Mouse (Mus musculus) kidney, embryonic 16.5 days (tissue): ENCODE data around the gene Luc7l2. TPM values are rescaled to one million over a fixed set of nuclear protein-coding genes. Genes with fewer than 3 reads are reported as not detected.

Source experiments
- ATAC-seq: fragments of 200-750 bp; cut with Nextera tagmentation; 2 replicates; pipeline ENCODE4 v1.8.0; 2017; ENCODE audit warnings: moderate TSS enrichment; ENCODE audit not compliant: low FRiP score, low TSS enrichment
- H3K27ac ChIP-seq: fragments of 300-500 bp; sonication (generic); 2 replicates; pipeline ENCODE4 v1.5.1; 2014; ENCODE audit warnings: low read length
- H3K27me3 ChIP-seq: fragments of 300-500 bp; sonication (generic); 2 replicates; pipeline ENCODE4 v1.6.1; 2014; ENCODE audit warnings: low read length, control low read depth, mixed read lengths; ENCODE audit not compliant: insufficient read depth
- H3K36me3 ChIP-seq: fragments of 300-500 bp; sonication (generic); 2 replicates; pipeline ENCODE4 v1.6.1; 2014; ENCODE audit warnings: low read length, control low read depth, mixed read lengths; ENCODE audit not compliant: insufficient read depth
- H3K4me1 ChIP-seq: fragments of 300-500 bp; sonication (generic); 2 replicates; pipeline ENCODE4 v1.6.1; 2014; ENCODE audit warnings: low read length, control low read depth, mixed read lengths; ENCODE audit not compliant: insufficient read depth
- H3K4me2 ChIP-seq: fragments of 300-500 bp; sonication (generic); replicated peaks from 2 replicates; pipeline ENCODE4 v1.6.1; 2014; ENCODE audit warnings: low read depth, low read length
- H3K4me3 ChIP-seq: fragments of 300-500 bp; sonication (generic); 2 replicates; pipeline ENCODE4 v1.5.1; 2014; ENCODE audit warnings: mild to moderate bottlenecking, low read length
- H3K9ac ChIP-seq: fragments of 300-500 bp; sonication (generic); replicated peaks from 2 replicates; pipeline ENCODE4 v1.6.1; 2014; ENCODE audit warnings: low read length
- H3K9me3 ChIP-seq: fragments of 300-500 bp; sonication (generic); 2 replicates; pipeline ENCODE4 v1.6.1; 2016; ENCODE audit warnings: low read length, control low read depth
- WGBS: fragments of 180-500 bp; shearing (Covaris S2); extraction: QIAGEN DNeasy Blood & Tissue Kit; methylation state at CpG from one replicate; pipeline ENCODE4 v1.1.7; 2014; 5-methylcytosine and 5-hydroxymethylcytosine counted together
- polyA plus RNA-seq: library from polyadenylated mRNA; unstranded; fragments of >200 nt; fragmentation: Nextera tagmentation; extraction: Ambion mirVana; gene quantifications from 2 replicates; pipeline ENCODE4 v1.2.1, GENCODE M21; 2015

The Luc7l2 gene
- polyA plus RNA-seq, 1 experiment from 2014 or later = 28.6 TPM

GRCm38 (mm10) chr6:38626086-38626485 lies 75.0 kb downstream of the Luc7l2 start:
- Histone ChIP-seq H3K27ac (no peak overlapping the region), H3K4me3 (no peak overlapping the region), H3K36me3 (0 out of 2 replicates have a peak, but pooled peaks cover 6% of the 10 kb centered on the region), H3K4me1 (no peaks in the 10 kb centered on the region), H3K27me3 (no peaks in the 10 kb centered on the region), H3K9me3 (no peaks in the 10 kb centered on the region), H3K4me2 (no peak overlapping the region), H3K9ac (no peak overlapping the region)
- WGBS = 98% methylated on average over 5 of the region's 5 CpGs
- ATAC-seq = no peak

DNA sequence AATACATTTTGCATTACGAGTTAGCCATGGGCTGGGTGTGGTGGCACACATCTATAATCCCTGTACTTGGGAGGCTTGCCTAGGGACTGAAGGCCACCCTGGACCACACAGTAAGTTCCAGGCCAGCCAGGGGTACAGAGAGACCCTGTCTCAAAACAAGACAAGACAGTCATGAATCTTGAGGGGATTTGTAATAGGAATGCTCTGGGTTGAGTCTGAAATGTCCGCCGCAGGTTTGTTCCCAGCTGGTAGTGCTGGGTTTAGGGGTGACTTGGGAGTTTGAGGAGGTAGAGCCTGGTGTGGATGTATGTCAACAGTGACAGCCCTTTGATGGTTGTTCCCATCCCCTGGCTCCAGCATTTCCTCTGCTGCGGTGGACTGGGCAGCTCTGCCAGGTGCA lies 75.9 kb downstream of the Luc7l2 start:
- no peak overlapping the region for H3K4me3 ChIP-seq
- H3K36me3 ChIP-seq = 0 out of 2 replicates have a peak, but pooled peaks cover 6% of the 10 kb centered on the region
- WGBS = 94% methylated on average over 4 of the region's 4 CpGs
- no peak overlapping the region for H3K4me2 ChIP-seq
- H3K4me1 ChIP-seq = no peaks in the 10 kb centered on the region
- H3K9me3 ChIP-seq = no peaks in the 10 kb centered on the region
- no peak overlapping the region for H3K27ac ChIP-seq
- ATAC-seq = no peak
- no peaks in the 10 kb centered on the region for H3K27me3 ChIP-seq
- H3K9ac ChIP-seq = no peak overlapping the region

DNA sequence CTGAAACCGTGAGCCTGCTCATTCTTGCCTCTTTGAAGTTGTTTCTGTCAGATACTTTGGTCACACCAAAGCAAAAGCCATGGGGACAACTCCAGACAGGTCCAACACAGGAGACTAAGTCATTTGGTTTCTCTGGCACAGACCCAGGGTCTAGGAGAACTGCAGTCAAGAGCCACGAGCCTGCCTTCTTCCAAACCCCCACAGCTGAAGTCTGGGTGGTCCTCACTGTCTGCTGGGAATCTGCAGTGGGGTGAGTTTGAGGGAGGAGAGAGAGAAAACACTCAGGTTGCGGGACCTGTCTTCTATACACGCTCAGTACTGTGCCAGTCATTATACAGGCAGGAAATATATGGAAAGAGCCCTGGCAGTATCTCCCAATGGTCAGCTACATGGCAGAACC lies 76.4 kb downstream of the Luc7l2 start:
- 0 out of 2 replicates have a peak, but pooled peaks cover 6% of the 10 kb centered on the region for H3K36me3 ChIP-seq
- H3K27me3 ChIP-seq = no peaks in the 10 kb centered on the region
- H3K9ac ChIP-seq = no peak overlapping the region
- no peak for ATAC-seq
- no peaks in the 10 kb centered on the region for H3K9me3 ChIP-seq
- no peaks in the 10 kb centered on the region for H3K4me1 ChIP-seq
- no peak overlapping the region for H3K4me3 ChIP-seq
- no peak overlapping the region for H3K27ac ChIP-seq
- no peak overlapping the region for H3K4me2 ChIP-seq
- 73% methylated on average over 4 of the region's 4 CpGs for WGBS

DNA sequence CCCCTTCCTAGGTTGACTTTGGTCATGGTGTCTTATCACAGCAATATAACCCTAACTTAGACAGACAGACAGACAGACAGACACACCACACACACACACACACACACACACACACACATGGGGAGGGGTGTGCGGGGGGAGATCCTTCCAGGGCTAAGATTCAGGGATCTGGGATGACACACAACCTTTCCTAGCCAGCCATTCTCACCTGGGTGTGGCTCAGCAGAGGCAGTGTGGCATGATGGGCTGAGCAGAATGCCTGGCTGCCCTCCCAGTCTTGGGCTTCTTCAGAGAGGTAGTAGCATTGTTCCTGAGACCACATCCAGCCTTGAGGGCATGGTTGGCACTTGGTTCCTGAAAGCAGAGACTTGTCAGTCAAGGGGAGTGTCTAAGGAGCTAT lies 78.4 kb downstream of the Luc7l2 start:
- ATAC-seq = no peak
- H3K36me3 ChIP-seq = 0 out of 2 replicates have a peak, but pooled peaks cover 6% of the 10 kb centered on the region
- no peak overlapping the region for H3K9ac ChIP-seq
- peaks cover 14% of the 10 kb centered on the region for H3K27me3 ChIP-seq
- no peaks in the 10 kb centered on the region for H3K9me3 ChIP-seq
- 95% methylated on average over 1 of the region's 1 CpGs for WGBS
- no peak overlapping the region for H3K4me2 ChIP-seq
- H3K27ac ChIP-seq = no peak overlapping the region
- H3K4me1 ChIP-seq = no peaks in the 10 kb centered on the region
- H3K4me3 ChIP-seq = no peak overlapping the region

- WGBS = 89% methylated on average over 2 of the region's 2 CpGs
- H3K27me3 ChIP-seq = peaks cover 38% of the 10 kb centered on the region
These were observed 81.7 kb downstream of the Luc7l2 start for GRCm38 (mm10) chr6:38632826-38633225.

DNA sequence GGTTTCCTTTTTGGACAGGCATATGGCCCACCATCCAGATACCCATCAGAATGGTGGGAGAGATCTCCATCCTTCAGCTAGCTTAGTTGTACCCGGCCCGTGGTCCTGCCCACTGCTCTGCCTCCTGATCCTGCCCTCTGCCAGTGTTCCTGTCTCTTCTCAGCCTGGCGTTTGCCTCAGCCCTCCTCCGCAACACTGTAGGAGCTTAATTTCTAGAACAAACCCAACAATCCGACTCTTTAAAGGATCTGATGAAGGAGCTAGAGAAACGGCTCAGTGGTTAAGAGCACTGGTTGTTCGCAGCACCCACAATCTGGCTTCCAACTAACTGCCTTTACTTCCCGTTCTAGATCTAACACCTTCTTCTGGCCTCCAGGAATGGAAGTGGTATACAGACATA lies 83.3 kb downstream of the Luc7l2 start:
- Histone ChIP-seq H3K27ac (no peak overlapping the region), H3K9ac (no peak overlapping the region), H3K4me2 (no peak overlapping the region), H3K36me3 (no peaks in the 10 kb centered on the region), H3K4me3 (no peak overlapping the region), H3K27me3 (peaks cover 51% of the 10 kb centered on the region), H3K9me3 (no peaks in the 10 kb centered on the region), H3K4me1 (peaks cover 18% of the 10 kb centered on the region)
- 77% methylated on average over 8 of the region's 8 CpGs for WGBS
- no peak for ATAC-seq

More at GRCm38 (mm10) chr6:38632826-38633225, 81.7 kb downstream of the Luc7l2 start:
- Histone ChIP-seq H3K36me3 (no peaks in the 10 kb centered on the region), H3K9me3 (no peaks in the 10 kb centered on the region), H3K27ac (no peak overlapping the region), H3K4me1 (peaks cover 18% of the 10 kb centered on the region), H3K9ac (no peak overlapping the region), H3K4me3 (no peak overlapping the region), H3K4me2 (no peak overlapping the region)
- no peak for ATAC-seq

DNA sequence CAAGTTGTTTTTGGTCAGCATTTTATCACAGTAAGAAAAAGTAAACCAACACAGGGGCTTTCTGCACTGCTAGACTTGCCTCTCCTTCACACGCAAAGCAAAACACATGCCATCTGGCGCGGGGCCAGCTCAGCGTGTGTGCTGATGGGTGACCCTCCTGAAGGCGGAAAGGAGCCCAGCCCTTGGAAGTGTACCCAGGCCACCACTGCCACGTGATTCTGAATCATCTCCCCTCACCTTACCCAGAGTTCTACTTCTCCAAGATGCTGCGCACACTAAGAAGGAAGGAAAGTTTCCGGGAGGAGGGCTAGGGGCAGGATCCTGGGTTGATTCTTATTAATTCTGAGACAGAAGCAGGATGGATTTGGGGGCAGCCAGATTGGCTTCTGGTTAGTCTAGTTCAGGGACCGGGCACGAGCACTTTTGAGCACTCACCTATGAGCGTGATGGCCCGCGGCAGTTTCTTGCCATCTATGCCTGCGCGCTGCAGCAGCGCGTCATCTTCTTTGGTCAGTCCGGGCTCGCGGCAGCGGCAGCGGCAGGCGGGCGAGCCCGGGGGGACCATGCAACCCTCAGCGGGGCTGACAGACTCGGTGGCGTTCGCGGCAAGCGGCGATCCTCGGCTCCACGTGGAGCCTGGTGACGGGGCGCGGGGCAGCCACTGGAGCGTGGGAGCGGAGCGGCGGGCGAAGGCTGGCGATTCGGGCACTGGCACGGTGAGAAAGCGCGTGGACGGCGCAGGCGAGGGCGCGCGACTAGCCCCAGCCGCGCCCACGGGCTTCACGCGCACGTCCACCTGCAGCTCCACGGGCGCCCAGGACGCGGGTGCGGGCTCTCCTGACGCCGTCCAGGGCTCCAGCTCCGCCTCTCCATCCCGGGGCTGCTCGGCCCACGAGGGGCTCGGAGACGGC lies 85.1 kb downstream of the Luc7l2 start:
- H3K4me1 ChIP-seq = peaks cover 18% of the 10 kb centered on the region
- WGBS = 2% methylated on average over 64 of the region's 72 CpGs
- H3K4me2 ChIP-seq = peak overlapping the region; percentile 100
- ATAC-seq = peak; percentile 57
- no peak overlapping the region for H3K27ac ChIP-seq
- H3K36me3 ChIP-seq = no peaks in the 10 kb centered on the region
- H3K9me3 ChIP-seq = no peaks in the 10 kb centered on the region
- H3K9ac ChIP-seq = peak overlapping the region; percentile 66
- peak overlapping the region; percentile 59 for H3K4me3 ChIP-seq
- peaks cover 68% of the 10 kb centered on the region for H3K27me3 ChIP-seq

- Histone ChIP-seq H3K27me3 (peaks cover 75% of the 10 kb centered on the region), H3K4me3 (peak within 1 kb of the TSS; percentile 59), H3K36me3 (no peaks in the 10 kb centered on the region), H3K27ac (no peak within 1 kb of the TSS), H3K9me3 (no peaks in the 10 kb centered on the region), H3K4me2 (peak within 1 kb of the TSS; percentile 100), H3K9ac (peak within 1 kb of the TSS; percentile 66), H3K4me1 (peaks cover 18% of the 10 kb centered on the region)
- 2% methylated on average over 60 of the region's 60 CpGs for WGBS
- ATAC-seq = peak; percentile 84
These were observed 85.9 kb downstream of the Luc7l2 start, which contains the start of gene Klrg2 for GRCm38 (mm10) chr6:38636852-38637618. TSS of gene Klrg2 (minus strand) at chr6:38637242.

- peaks cover 56% of the 10 kb centered on the region for H3K27me3 ChIP-seq
These were observed 89.3 kb downstream of the Luc7l2 start for GRCm38 (mm10) chr6:38640401-38640800.

More at GRCm38 (mm10) chr6:38640401-38640800, 89.3 kb downstream of the Luc7l2 start:
- no peak overlapping the region for H3K27ac ChIP-seq
- no peak overlapping the region for H3K4me3 ChIP-seq
- 71% methylated on average over 11 of the region's 11 CpGs for WGBS
- H3K4me1 ChIP-seq = peaks cover 18% of the 10 kb centered on the region
- H3K9me3 ChIP-seq = no peaks in the 10 kb centered on the region
- H3K4me2 ChIP-seq = no peak overlapping the region
- ATAC-seq = no peak
- no peaks in the 10 kb centered on the region for H3K36me3 ChIP-seq
- H3K9ac ChIP-seq = no peak overlapping the region
